Mouse (Mus musculus) MEL (cell line): ENCODE measurements around the gene Rab12. TPM values are rescaled to one million over a fixed set of nuclear protein-coding genes. Genes with fewer than 3 reads are reported as not detected.
A peak's percentile ranks its signal among the peaks of the same experiment; 100 is the strongest.

ENCODE experiments used
- DNase-seq: peaks from one replicate; pipeline ENCODE4 v3.0.0; 2011; ENCODE audit warnings: low read depth, low spot score
- H3K27ac ChIP-seq: 2 replicates; pipeline ENCODE4 v1.5.1; 2012; ENCODE audit warnings: low read depth, mild to moderate bottlenecking, control low read depth, low read length, moderate library complexity; ENCODE audit not compliant: control insufficient read depth
- H3K27me3 ChIP-seq, 2 experiments: fragments of 150-350 bp in 1 of 2; sonication (generic) in 1 of 2; 2 replicates each; pipeline ENCODE4 v1.6.1; 2012; ENCODE audit warnings: low read length in 2 of 2, mild to moderate bottlenecking in 2 of 2, improper control_type of control experiment in 1 of 2, moderate library complexity in 1 of 2; ENCODE audit not compliant: insufficient read depth in 2 of 2, control insufficient read depth in 1 of 2
- H3K36me3 ChIP-seq, 2 experiments: 2 replicates each; pipeline ENCODE4 v1.6.1; 2012 to 2014; ENCODE audit warnings: low read length in 2 of 2, improper control_type of control experiment in 1 of 2, inconsistent platforms in 1 of 2, mild to moderate bottlenecking in 1 of 2; ENCODE audit not compliant: insufficient read depth in 2 of 2, control insufficient read depth in 1 of 2
- H3K4me1 ChIP-seq, 2 experiments: fragments of 150-350 bp in 1 of 2; sonication (generic) in 1 of 2; 2 replicates each; pipeline ENCODE4 v1.6.1; 2012; ENCODE audit warnings: low read length in 2 of 2, improper control_type of control experiment in 1 of 2, mild to moderate bottlenecking in 1 of 2; ENCODE audit not compliant: insufficient read depth in 2 of 2, control insufficient read depth in 1 of 2
- H3K4me3 ChIP-seq, 2 experiments: fragments of 150-350 bp in 1 of 2; sonication (generic) in 1 of 2; 2 replicates each; pipeline ENCODE4 v1.5.1; 2012; ENCODE audit warnings: low read depth in 2 of 2, low read length in 2 of 2, mild to moderate bottlenecking in 2 of 2, moderate library complexity in 2 of 2, control low read depth in 1 of 2, improper control_type of control experiment in 1 of 2; ENCODE audit not compliant: control insufficient read depth in 1 of 2, insufficient read depth in 1 of 2
- H3K79me2 ChIP-seq: 2 replicates; pipeline ENCODE4 v1.6.1; 2012; ENCODE audit warnings: mild to moderate bottlenecking, low read length, moderate library complexity; ENCODE audit not compliant: control insufficient read depth, poor library complexity, insufficient read depth
- H3K9ac ChIP-seq: 2 replicates; pipeline ENCODE4 v1.6.1; 2012; ENCODE audit warnings: low read depth, mild to moderate bottlenecking, control low read depth, low read length, moderate library complexity; ENCODE audit not compliant: control insufficient read depth, poor library complexity, severe bottlenecking
- H3K9me3 ChIP-seq: fragments of 150-350 bp; sonication (generic); replicated peaks from 2 replicates; pipeline ENCODE4 v1.6.1; 2012; ENCODE audit warnings: mild to moderate bottlenecking, low read length, improper control_type of control experiment, moderate library complexity; ENCODE audit not compliant: insufficient read depth
- BHLHE40 ChIP-seq: IDR thresholded peaks from 2 replicates; pipeline ENCODE4 v1.6.1; 2012; ENCODE audit warnings: low read depth, mild to moderate bottlenecking, inconsistent platforms, low read length, improper control_type of control experiment, borderline replicate concordance
- CHD1 ChIP-seq: IDR thresholded peaks from 2 replicates; pipeline ENCODE4 v1.6.1; 2012; ENCODE audit warnings: low read depth, mild to moderate bottlenecking, inconsistent platforms, low read length, improper control_type of control experiment
- CHD2 ChIP-seq: IDR thresholded peaks from 2 replicates; pipeline ENCODE4 v1.6.1; 2011; ENCODE audit warnings: low read length, improper control_type of control experiment
- CTCF ChIP-seq, 3 experiments: IDR thresholded peaks in 2 of 3; conservative IDR thresholded peaks in 1 of 3; 2 replicates each; pipeline ENCODE4 v1.5.1; 2011 to 2012; ENCODE audit warnings: low read length in 3 of 3, low read depth in 2 of 3, mild to moderate bottlenecking in 2 of 3, improper control_type of control experiment in 1 of 3, inconsistent platforms in 1 of 3, mixed read lengths in 1 of 3, moderate library complexity in 1 of 3; ENCODE audit not compliant: control insufficient read depth in 1 of 3, insufficient read depth in 1 of 3, poor library complexity in 1 of 3, severe bottlenecking in 1 of 3
- E2F4 ChIP-seq: IDR thresholded peaks from 2 replicates; pipeline ENCODE4 v1.6.1; 2011; ENCODE audit warnings: low read depth, low read length, improper control_type of control experiment, borderline replicate concordance
- ELF1 ChIP-seq: IDR thresholded peaks from 2 replicates; pipeline ENCODE4 v1.6.1; 2014; ENCODE audit warnings: low read depth, mild to moderate bottlenecking, inconsistent platforms, low read length, improper control_type of control experiment, moderate library complexity
- EP300 ChIP-seq, 2 experiments: IDR thresholded peaks; 2 replicates each; pipeline ENCODE4 v1.6.1; 2011; ENCODE audit warnings: improper control_type of control experiment in 2 of 2, low read length in 2 of 2, low read depth in 1 of 2, mild to moderate bottlenecking in 1 of 2
- ETS1 ChIP-seq: IDR thresholded peaks from 2 replicates; pipeline ENCODE4 v1.6.1; 2012; ENCODE audit warnings: low read depth, mild to moderate bottlenecking, inconsistent platforms, low read length, improper control_type of control experiment, moderate library complexity
- GATA1 ChIP-seq: IDR thresholded peaks from 2 replicates; pipeline ENCODE4 v1.6.1; 2011; ENCODE audit warnings: low read depth, low read length, improper control_type of control experiment
- HCFC1 ChIP-seq: IDR thresholded peaks from 2 replicates; pipeline ENCODE4 v1.6.1; 2012; ENCODE audit warnings: low read depth, mild to moderate bottlenecking, inconsistent platforms, low read length, improper control_type of control experiment, moderate library complexity
- JUND ChIP-seq: IDR thresholded peaks from 2 replicates; pipeline ENCODE4 v1.6.1; 2011; ENCODE audit warnings: low read depth, mild to moderate bottlenecking, improper control_type of control experiment, low read length
- KAT2A ChIP-seq: conservative IDR thresholded peaks from 2 replicates; pipeline ENCODE4 v1.6.1; 2012; ENCODE audit warnings: low read depth, low read length, improper control_type of control experiment, inconsistent platforms
- MAFK ChIP-seq: IDR thresholded peaks from 2 replicates; pipeline ENCODE4 v1.6.1; 2011; ENCODE audit warnings: low read depth, mild to moderate bottlenecking, low read length, improper control_type of control experiment, borderline replicate concordance
- MAX ChIP-seq: IDR thresholded peaks from 2 replicates; pipeline ENCODE4 v1.6.1; 2011; ENCODE audit warnings: low read length, improper control_type of control experiment
- MAZ ChIP-seq: IDR thresholded peaks from 2 replicates; pipeline ENCODE4 v1.6.1; 2012; ENCODE audit warnings: low read depth, mild to moderate bottlenecking, inconsistent platforms, low read length, improper control_type of control experiment
- MEF2A ChIP-seq: IDR thresholded peaks from 2 replicates; pipeline ENCODE4 v1.6.1; 2014; ENCODE audit warnings: low read depth, mild to moderate bottlenecking, inconsistent platforms, low read length, improper control_type of control experiment; ENCODE audit not compliant: poor library complexity, insufficient replicate concordance, severe bottlenecking; ENCODE audit errors: extremely low read depth
- MXI1 ChIP-seq: IDR thresholded peaks from 2 replicates; pipeline ENCODE4 v1.6.1; 2011; ENCODE audit warnings: mild to moderate bottlenecking, low read depth, low read length, improper control_type of control experiment
- MYB ChIP-seq: IDR thresholded peaks from 2 replicates; pipeline ENCODE4 v1.6.1; 2011; ENCODE audit warnings: mild to moderate bottlenecking, low read depth, low read length, improper control_type of control experiment
- MYC ChIP-seq: IDR thresholded peaks from 2 replicates; pipeline ENCODE4 v1.6.1; 2011; ENCODE audit warnings: low read depth, mild to moderate bottlenecking, low read length, improper control_type of control experiment, moderate library complexity
- NELFE ChIP-seq: IDR thresholded peaks from 2 replicates; pipeline ENCODE4 v1.6.1; 2011; ENCODE audit warnings: low read depth, low read length, improper control_type of control experiment
- POLR2A ChIP-seq, 2 experiments: IDR thresholded peaks; 2 replicates each; pipeline ENCODE4 v1.6.1; 2011 to 2012; ENCODE audit warnings: low read length in 2 of 2, mild to moderate bottlenecking in 2 of 2, control low read depth in 1 of 2, improper control_type of control experiment in 1 of 2, low read depth in 1 of 2, moderate library complexity in 1 of 2; ENCODE audit not compliant: control insufficient read depth in 1 of 2, insufficient read depth in 1 of 2, poor library complexity in 1 of 2
- POLR2AphosphoS2 ChIP-seq: IDR thresholded peaks from 2 replicates; pipeline ENCODE4 v1.6.1; 2011; ENCODE audit warnings: low read length, improper control_type of control experiment
- POLR2AphosphoS5 ChIP-seq: IDR thresholded peaks from 2 replicates; pipeline ENCODE4 v1.6.1; 2012; ENCODE audit warnings: low read depth, borderline replicate concordance, mild to moderate bottlenecking, inconsistent platforms, low read length, moderate library complexity, mixed read lengths
- RAD21 ChIP-seq: IDR thresholded peaks from 2 replicates; pipeline ENCODE4 v1.6.1; 2011; ENCODE audit warnings: mild to moderate bottlenecking, low read depth, low read length, improper control_type of control experiment
- SIN3A ChIP-seq: IDR thresholded peaks from 2 replicates; pipeline ENCODE4 v1.6.1; 2012; ENCODE audit warnings: low read length, improper control_type of control experiment, inconsistent platforms
- SMC3 ChIP-seq: IDR thresholded peaks from 2 replicates; pipeline ENCODE4 v1.6.1; 2011; ENCODE audit warnings: low read depth, low read length, improper control_type of control experiment
- TAL1 ChIP-seq: IDR thresholded peaks from 2 replicates; pipeline ENCODE4 v1.6.1; 2012; ENCODE audit warnings: mild to moderate bottlenecking, inconsistent platforms, low read length, moderate library complexity, mixed read lengths
- TBP ChIP-seq: IDR thresholded peaks from 2 replicates; pipeline ENCODE4 v1.8.0; 2011; ENCODE audit warnings: low read depth, low read length, improper control_type of control experiment
- UBTF ChIP-seq: IDR thresholded peaks from 2 replicates; pipeline ENCODE4 v1.6.1; 2012; ENCODE audit warnings: low read depth, mild to moderate bottlenecking, inconsistent platforms, low read length, improper control_type of control experiment, moderate library complexity, borderline replicate concordance; ENCODE audit not compliant: insufficient read depth
- USF1 ChIP-seq: IDR thresholded peaks from 2 replicates; pipeline ENCODE4 v1.6.1; 2014; ENCODE audit warnings: low read depth, mild to moderate bottlenecking, inconsistent platforms, low read length, improper control_type of control experiment, moderate library complexity
- USF2 ChIP-seq, 2 experiments: IDR thresholded peaks; 2 replicates each; pipeline ENCODE4 v1.6.1; 2011 to 2012; ENCODE audit warnings: improper control_type of control experiment in 2 of 2, low read length in 2 of 2, borderline replicate concordance in 1 of 2, inconsistent platforms in 1 of 2, low read depth in 1 of 2, mild to moderate bottlenecking in 1 of 2; ENCODE audit not compliant: insufficient read depth in 1 of 2
- ZC3H11A ChIP-seq: IDR thresholded peaks from 2 replicates; pipeline ENCODE4 v1.6.1; 2012; ENCODE audit warnings: low read depth, mild to moderate bottlenecking, inconsistent platforms, low read length, improper control_type of control experiment
- ZKSCAN1 ChIP-seq: IDR thresholded peaks from 2 replicates; pipeline ENCODE4 v1.6.1; 2012; ENCODE audit warnings: low read depth, mild to moderate bottlenecking, inconsistent platforms, low read length, improper control_type of control experiment, moderate library complexity
- ZNF384 ChIP-seq: IDR thresholded peaks from 2 replicates; pipeline ENCODE4 v1.6.1; 2012; ENCODE audit warnings: low read depth, mild to moderate bottlenecking, inconsistent platforms, low read length, improper control_type of control experiment
- polyA plus RNA-seq, 2 experiments: library from polyadenylated mRNA; stranded (reverse) in 1 of 2; unstranded in 1 of 2; fragments of >175 nt in 1 of 2; fragments of >200 nt in 1 of 2; gene quantifications; 2 replicates each; pipeline versions ENCODE4 v1.2.1 to v1.2.4; 2012; ENCODE audit warnings: low replicate concordance in 2 of 2, low read depth in 1 of 2; ENCODE audit not compliant: insufficient read length in 2 of 2, insufficient read depth in 1 of 2, missing spikeins in 1 of 2
- total RNA-seq: library from RNA; depleted of rRNA; stranded (reverse); fragments of 300-350 nt; gene quantifications from 2 replicates; pipeline ENCODE4 v1.2.3, GENCODE M21; 2012; rRNA removed

The Rab12 gene
- total RNA-seq, result 9.7 and 10.7 TPM in 2 replicates
- polyA plus RNA-seq, result 10 to 100 TPM in 1 of 2 experiments, not detected in 1; 19.0 TPM

DNA sequence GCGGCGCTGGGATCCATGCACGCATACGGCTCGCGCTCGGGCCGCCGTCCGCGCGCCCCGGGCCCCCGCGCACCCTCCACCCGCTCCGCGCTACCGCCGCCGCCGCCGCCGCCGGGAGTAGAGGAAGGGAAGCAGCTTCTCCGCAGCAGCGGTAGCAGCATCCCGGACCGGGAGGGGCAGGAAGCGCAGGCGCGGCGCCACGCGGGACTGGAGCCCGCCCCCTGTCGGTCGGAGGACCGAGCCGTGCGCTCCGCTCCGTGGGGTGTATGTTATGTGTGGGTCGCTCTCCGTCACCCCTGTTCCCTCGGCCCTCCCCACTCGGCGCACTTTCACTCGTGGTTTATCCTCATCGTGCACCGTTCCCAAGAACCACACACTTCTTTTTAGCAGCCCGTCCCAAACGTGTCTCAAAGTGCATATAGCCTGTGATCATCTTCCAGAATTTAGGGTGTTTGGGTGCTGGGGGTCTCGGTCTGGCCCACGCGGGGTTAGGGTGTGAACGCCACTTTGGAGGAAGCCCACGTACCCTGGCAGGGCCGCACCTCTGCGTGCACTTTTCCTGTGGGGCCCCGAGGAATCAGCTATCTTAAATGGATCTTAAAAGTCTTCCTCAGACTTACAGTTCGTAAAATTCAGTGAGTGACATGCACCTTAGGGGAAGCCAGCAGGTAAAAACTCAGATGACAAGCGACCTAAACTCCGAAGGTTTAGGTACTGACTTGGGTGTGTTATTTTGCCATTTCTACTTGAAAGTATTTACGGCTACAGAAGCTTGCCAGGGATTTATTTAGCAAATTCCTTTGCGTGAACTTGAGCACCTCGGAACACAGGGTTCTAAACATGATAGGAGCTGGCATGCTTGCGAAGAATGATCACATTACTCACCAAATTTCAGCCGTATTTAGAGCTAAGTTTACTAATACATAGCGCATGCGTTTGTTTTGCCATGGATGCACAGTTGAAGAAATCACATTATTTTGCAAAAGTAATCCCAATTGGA lies at the start of gene Rab12:
Gene Rab12, minus strand, starts transcription at position 176 of the 1,000 bp plus-strand sequence.
- H3K27ac ChIP-seq, result peak within 1 kb of the TSS; percentile 10; the same call in 1 of the 2 replicates
- H3K4me3 ChIP-seq, result peak within 1 kb of the TSS; percentile 99 to 100
- no peaks in the 10 kb centered on the region for H3K9me3 ChIP-seq
- peaks cover 2 to 11% of the 10 kb centered on the region in 2 experiments; a peak in 3 of 4 replicates for H3K4me1 ChIP-seq
- no peaks in the 10 kb centered on the region for H3K27me3 ChIP-seq
- peak; percentile 88 for DNase-seq
- H3K9ac ChIP-seq, result peak within 1 kb of the TSS; percentile 96
- H3K36me3 ChIP-seq, result peaks cover 0 to 10% of the 10 kb centered on the region in 2 experiments; a peak in 2 of 4 replicates
- H3K79me2 ChIP-seq, result peaks cover 27% of the 10 kb centered on the region
- no peak for TF ChIP-seq SMC3
- no peak for TF ChIP-seq MEF2A
- no peak for TF ChIP-seq JUND
- TF ChIP-seq GATA1, result no peak
- no peak for TF ChIP-seq RAD21
- TF ChIP-seq CHD2, result no peak
- no peak for TF ChIP-seq USF1
- TF ChIP-seq TAL1, result no peak
- TF ChIP-seq HCFC1, result peak; percentile 84
- no peak for TF ChIP-seq MYB
- TF ChIP-seq MAX, result peak; percentile 29; the same call in 1 of the 2 replicates
- TF ChIP-seq NELFE, result peak; percentile 39; the same call in 1 of the 2 replicates
- TF ChIP-seq ZKSCAN1, result no peak
- no peak for TF ChIP-seq POLR2AphosphoS2
- TF ChIP-seq BHLHE40, result no peak
- TF ChIP-seq MYC, result no peak
- no peak for TF ChIP-seq EP300 (IDR thresholded peaks at IDR 0.05; ENCODE audit: low read depth in 1 of 2, low read length in 2 of 2)
- peak; percentile 71; the same call in 1 of the 2 replicates for TF ChIP-seq ELF1
- no peak for TF ChIP-seq E2F4
- no peak for TF ChIP-seq ZC3H11A
- peak; percentile 29 for TF ChIP-seq MXI1
- peak; percentile 88; the same call in 1 of the 2 replicates for TF ChIP-seq MAZ
- TF ChIP-seq POLR2A (IDR thresholded peaks at IDR 0.05; ENCODE audit: control insufficient read depth in 1 of 2, insufficient read depth in 1 of 2, low read depth in 1 of 2, low read length in 2 of 2, poor library complexity in 1 of 2), result peak; percentile 54 to 71; a peak in 3 of 4 replicates
- TF ChIP-seq CHD1, result no peak
- TF ChIP-seq UBTF, result no peak
- TF ChIP-seq USF2 (IDR thresholded peaks at IDR 0.05; ENCODE audit: borderline replicate concordance in 1 of 2, insufficient read depth in 1 of 2, low read depth in 1 of 2, low read length in 2 of 2), result no peak
- peak; percentile 37; the same call in 1 of the 2 replicates for TF ChIP-seq TBP
- peak; percentile 69 to 89 (median 81) for TF ChIP-seq CTCF (IDR thresholded peaks at IDR 0.05 in 2 of 3, conservative IDR thresholded peaks at IDR 0.05 in 1 of 3; ENCODE audit: control insufficient read depth in 1 of 3, insufficient read depth in 1 of 3, low read depth in 2 of 3, low read length in 3 of 3, poor library complexity in 1 of 3, severe bottlenecking in 1 of 3)
- peak; percentile 29; the same call in 1 of the 2 replicates for TF ChIP-seq KAT2A
- TF ChIP-seq ZNF384, result no peak
- no peak for TF ChIP-seq MAFK
- TF ChIP-seq POLR2AphosphoS5, result no peak
- no peak for TF ChIP-seq ETS1
- peak; percentile 66 for TF ChIP-seq SIN3A
